Mouse (Mus musculus): Measurements from ENCODE around the gene Fsd2.

Gene Fsd2

DNA sequence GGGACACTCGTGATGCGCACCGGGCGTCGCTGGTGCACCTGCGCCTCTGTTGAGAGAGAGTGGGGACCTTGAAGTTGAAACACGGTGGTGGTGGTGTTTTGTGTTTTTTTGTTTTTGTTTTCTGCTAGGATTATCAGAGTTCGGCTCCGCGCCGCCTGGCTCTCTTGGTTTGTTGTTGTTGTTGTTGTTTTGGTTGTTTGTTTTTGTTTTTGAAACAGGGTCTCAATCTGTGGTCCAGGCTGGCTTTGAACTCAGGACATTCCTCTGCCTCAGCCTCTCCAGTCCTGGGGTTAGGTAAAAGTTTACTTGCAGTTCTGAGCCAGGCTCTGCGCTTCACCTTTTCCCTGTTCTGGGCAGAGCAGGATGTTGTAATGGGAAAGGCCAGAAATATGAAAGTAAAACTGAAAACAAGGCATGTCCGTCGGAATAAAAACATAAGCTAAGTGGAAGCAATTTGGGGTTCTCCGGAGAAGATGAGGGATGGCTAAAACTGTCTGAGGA lies 5.2 kb upstream of the Fsd2 start:
- peak; percentile 64 for DNase-seq (ENCODE audit: low read depth, low spot score)

DNA sequence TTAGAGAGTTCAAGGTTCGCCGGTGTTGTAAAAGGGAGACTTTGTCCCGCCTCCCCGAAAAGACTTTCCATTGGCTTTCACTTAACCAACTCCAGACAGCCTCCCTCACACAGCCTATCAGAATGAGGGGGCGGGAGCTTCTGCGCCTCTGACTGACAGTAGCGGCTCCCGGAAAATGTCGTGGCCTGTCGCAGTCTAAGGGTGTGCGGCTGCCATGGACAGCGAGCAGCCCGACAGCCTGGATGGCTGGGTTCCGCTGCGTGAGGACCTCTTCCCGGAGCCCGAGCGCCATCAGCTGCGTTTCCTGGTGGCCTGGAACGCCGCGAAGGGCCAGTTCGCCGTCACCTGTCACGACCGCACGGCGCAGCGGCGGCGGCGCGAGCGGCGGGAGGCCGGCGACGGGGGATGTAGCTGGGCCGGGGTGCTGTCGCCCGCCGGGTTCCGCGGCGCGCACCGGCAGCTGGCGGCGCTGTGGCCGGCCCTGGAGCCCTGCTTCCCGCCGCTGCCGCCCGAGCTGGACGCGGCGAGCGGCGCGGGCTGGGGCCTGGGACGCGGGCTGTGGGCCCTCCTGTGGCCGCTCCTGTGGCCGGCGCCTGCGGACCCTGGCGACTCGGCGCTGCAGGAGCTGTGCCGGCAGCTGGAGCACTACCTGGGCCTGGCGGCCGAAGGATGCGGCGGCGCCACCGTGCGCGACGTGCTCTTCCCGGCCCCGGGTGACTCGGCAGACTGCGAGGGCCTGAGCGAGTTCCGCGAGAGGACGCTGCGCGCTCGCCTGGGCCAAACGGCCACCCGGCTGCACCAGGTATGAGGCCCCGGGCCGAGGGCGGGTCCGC lies 4.6 kb upstream of the Fsd2 start, which contains the start of gene Whamm:
Gene Whamm, plus strand, starts transcription at position 159 of the 833 bp plus-strand sequence.
- peak; percentile 98 for DNase-seq (ENCODE audit: low read depth, low spot score)

DNA sequence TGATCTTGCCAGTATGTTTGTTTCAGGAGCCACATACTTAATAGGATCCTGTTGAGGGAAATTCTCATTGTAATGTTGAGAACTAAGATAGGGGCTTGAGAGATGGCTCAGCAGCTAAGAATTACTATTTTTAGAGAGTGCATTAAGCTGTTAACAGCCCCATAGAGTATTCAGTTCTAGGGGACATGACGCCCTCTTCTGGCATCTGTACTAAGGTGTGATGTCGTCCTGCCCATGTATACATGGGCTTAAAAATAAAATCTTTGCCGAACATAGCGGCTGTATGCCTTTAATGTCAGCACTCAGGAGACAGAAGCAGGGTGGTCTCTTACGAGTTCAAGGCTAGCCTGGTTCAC lies 4.0 kb upstream of the Fsd2 start:
- no peak for DNase-seq (ENCODE audit: low read depth, low spot score)

DNA sequence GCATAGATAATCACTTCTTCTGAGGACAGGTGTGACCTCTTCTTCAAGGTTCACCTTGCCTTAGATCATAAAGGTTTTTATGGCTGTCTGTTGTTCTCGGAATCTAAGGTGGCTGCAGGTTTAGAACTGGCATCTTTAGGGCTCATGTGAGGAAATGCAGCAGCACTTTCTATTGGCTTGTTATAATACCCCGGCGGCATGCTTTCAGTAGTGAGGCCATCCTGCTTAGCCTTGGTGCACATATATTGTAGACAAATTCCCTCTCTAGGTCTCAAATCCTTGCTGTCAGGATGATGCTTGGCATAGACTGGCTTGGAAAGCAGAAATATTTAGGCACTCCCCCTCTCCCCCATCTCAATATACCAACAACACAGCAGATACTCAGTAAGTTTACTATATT lies 3.5 kb upstream of the Fsd2 start:
- DNase-seq (ENCODE audit: low read depth, low spot score): no peak

DNA sequence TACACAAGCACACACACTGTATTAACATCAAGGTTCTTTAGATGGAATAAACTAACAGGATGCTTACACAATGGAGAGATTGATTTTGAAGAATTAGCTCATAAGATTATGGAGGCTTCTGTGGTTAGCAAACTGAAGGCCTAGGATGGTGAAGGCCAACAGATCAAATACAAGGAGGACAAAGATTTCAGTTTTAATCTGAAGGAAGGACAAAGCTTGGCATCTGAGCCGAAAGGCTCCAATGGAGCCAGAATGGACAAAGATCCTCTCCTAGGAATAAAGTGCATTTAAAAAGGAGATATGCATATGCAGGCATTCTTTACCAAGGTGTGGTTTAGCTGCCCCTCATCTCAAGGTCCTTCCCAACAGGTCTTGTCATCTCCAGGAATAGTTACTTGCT lies 3.1 kb upstream of the Fsd2 start:
- DNase-seq (ENCODE audit: low read depth, low spot score): peak; percentile 53

DNA sequence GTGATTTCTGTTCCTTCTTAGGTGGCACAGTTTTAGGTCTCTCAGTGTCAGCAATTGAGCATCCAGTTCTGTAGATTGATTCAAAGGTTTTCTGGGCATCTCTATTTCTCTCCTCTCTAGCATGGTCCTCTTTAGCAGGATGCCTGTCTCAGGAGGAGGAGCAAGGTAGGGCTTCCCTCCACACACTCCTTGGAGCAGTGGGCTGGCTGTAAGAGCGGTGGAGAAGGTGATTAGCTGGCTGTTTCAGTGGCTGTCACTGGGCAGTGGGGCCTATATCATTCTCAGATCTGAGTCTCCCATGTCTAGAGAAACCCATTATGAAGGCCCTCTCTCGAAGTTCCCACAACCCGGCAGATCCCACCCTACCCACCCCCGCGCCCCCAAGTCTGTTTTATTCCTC lies 652 bp upstream of the Fsd2 start:
- DNase-seq (ENCODE audit: low read depth, low spot score): no peak

DNA sequence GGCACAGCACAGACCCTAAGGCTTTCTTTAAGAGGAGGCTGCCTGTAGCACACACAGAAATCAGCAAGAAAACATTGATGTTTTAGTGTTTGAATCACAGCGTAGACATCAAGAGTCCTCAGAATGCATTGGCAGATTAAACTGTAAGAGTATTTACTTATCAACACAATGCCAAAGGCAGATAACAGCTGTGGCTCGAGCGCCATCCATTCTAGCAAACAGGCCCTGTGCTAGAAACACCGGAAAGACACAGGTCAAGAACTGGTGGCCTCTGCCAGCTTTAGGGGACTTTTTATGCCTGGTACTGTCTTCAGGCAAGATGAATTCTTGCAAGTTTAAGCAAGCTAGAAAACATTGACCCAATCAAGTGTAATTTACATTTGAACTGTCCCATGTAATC lies 412 bp downstream of the Fsd2 start:
- DNase-seq (ENCODE audit: low read depth, low spot score): no peak

DNA sequence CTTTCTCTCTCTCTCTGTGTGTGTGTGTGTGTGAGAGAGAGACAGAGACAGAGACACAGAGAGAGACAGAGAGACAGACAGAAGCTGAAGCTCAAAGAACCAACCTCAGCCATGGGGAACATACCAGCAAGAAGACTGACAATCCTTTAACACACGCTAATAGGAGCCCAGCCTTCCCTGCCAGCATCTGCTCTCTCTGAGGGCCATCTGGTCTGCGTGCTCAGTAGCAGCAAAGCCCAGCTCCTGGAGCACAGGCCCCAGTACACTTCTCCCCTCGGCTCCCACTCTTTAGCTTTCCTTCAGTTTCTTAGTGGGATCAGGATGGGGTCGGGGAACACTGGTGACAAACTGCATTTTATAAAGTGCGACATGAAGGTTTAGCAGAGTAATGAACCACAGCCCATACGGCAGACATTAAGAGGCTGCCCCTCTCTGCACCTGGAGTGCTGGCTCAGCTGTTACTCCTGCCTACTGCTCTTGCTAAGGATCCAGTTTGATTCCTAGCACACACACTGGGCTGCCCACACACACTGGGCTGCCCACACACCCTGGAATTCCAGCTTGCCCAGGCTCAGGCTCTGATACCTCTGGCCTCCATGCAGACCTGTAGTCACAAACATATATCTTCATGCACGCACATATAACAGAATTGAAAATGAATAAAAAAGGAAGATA lies 1.2 kb downstream of the Fsd2 start:
- DNase-seq (ENCODE audit: low read depth, low spot score): no peak

DNA sequence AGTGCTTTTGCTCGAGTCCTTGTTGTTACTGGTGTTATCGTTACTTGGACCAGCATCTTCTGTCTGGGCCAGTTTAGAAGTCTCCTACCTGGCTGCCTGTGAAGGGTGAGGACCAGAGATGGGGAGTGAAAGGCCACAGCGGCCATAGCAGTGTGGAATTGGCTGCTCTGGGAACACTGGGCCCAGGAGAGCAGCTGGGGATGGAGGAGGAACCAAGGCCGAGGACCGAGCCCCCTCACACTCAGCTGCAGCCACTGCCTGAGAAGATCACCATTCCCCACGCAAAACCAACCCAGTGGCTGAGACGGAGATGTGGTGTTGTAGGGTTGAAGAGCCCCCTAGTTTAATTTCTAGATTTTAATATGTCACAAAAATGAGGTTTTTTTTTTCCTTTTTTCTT lies 2.0 kb downstream of the Fsd2 start:
- DNase-seq (ENCODE audit: low read depth, low spot score): no peak

DNA sequence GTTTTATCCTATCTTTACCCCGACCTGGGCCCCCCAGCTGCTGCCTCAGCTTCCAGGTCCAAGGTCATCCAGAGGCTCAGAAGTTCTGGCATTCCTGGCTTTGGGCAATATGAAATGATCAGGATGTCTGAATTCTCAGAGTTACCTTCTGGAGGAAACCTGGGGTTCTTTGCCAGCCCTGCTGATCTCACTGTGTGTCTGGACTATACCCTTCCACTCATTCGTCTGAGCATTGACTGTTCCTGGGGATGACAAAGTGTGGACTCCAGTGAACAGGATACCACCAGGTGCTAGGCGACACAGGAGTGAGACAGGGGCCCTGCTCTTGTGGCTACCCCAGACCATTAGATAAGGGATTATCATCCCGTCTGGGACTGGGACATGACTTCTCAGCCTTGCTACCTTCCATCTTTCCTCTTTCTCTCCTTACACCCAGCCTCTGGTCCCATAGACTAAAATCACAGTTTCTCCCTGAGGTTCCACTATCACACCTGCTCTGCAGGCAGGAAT lies 3.2 kb downstream of the Fsd2 start:
- no peak for DNase-seq (ENCODE audit: low read depth, low spot score)

DNA sequence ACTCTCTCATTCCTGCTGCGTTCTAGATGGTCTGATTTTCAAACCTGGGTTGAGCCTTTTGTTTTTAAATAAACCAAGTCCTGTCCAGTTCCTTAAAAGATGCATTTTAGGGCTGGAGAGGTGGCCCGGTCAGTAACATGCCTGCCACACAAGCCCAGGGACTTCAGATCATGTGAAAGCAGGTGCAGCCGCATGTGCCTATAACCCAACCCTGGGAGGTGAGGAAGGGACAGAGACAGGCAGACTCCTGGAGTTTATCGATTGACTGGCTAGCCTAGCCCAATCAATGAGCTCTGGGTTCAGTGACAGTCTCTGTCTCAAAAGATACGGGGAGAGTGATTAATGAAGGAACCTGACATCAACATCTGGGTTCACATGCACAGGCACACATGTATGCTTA lies 5.5 kb downstream of the Fsd2 start:
- DNase-seq (ENCODE audit: low read depth, low spot score): no peak

DNA sequence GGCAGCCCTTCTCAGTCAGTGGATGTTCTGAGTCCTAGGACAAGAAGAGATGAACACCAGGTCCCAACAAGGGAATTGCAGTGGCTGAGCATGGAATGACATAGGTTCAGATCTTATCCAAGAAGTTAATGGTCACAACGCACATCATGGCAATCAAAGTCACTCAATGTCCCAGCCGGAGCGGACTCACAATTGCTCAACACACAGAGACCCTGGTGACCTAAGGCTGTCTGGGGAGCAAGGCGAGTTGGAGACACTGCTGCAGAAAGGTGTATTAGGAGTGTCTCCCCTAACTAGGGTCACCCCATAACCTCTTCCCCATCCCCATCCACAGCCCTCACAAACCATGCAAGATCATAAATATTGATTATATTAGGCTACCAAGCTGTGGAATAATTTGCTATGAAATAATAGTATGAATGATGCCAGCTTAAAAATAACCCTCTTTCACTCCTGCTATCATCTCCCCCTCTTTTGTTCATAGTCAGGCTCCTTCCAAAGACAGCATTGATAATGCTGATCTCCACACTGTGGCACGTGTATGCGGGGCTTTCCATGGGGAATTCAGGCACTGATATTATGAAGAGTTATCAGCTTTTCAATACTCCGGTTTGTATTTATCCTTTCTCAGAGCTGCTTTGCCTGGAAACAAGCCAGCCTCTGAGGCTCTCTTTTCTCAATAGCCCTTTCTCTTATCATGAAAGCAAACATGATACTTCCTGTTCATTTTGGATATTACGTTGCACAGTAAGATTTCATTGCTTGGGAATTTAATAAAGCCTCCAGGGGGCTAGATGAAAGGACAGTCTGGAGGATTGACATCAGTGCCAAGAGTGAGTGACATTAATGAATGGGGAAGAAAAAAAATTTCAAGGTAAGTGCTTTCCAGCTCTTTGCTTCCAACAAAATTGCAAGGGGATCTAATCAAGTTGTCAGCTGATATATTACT lies 6.4 kb downstream of the Fsd2 start:
- no peak for DNase-seq (ENCODE audit: low read depth, low spot score)

DNA sequence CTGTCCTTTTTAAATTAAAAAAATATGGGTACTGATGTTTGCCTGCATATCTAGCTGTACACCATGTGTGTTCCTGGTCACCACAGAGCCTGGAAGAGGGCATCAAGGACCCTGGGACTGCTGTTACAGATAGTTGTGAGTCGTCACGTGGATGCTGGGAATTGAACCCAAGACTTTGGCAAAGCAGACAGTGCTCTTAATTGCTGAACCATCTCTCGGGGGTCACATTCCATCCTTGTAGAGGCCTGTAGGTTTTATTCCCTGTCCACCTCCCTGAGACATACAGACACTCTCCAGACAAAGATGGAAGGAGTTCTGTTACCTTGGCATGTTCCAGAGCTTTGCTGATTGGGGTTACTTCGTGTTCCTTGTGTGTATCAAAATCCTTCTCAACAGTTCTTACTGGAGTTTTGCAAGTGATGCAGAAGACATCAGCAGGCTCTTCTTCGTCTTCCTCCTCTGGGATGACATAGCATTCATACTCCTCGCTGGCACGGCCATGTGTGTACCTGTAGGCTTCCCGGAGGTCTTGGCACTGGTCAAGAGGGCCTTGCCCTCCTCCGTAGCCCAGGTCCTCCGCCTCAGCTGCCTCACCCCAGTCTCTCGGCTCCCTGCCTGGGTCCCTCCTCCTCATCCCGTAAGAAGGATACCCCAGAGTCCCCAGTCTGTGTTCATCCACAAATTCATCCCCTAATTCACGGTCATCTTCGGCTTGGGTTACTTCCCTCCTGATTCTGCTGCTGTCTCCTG lies 7.3 kb downstream of the Fsd2 start:
- DNase-seq (ENCODE audit: low read depth, low spot score): no peak

DNA sequence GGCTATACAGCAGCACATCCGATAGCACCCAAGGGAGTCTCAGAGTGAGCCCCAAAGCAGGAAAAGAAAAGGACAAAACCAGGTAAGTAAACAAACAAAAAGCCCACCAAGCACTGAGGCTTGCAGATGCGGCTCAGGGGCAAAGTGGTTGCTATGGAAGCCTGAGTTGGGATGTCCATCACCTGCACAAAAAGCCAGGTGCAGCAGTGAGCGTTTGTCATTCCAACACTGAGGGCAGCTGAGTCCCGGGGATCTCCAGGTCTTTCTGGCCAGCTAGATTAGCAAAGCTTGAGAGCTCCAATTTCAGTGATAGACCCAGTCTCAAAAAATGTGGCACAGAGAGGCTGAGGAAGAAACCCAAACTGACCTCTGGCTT lies 8.8 kb downstream of the Fsd2 start:
- DNase-seq (ENCODE audit: low read depth, low spot score): no peak

DNA sequence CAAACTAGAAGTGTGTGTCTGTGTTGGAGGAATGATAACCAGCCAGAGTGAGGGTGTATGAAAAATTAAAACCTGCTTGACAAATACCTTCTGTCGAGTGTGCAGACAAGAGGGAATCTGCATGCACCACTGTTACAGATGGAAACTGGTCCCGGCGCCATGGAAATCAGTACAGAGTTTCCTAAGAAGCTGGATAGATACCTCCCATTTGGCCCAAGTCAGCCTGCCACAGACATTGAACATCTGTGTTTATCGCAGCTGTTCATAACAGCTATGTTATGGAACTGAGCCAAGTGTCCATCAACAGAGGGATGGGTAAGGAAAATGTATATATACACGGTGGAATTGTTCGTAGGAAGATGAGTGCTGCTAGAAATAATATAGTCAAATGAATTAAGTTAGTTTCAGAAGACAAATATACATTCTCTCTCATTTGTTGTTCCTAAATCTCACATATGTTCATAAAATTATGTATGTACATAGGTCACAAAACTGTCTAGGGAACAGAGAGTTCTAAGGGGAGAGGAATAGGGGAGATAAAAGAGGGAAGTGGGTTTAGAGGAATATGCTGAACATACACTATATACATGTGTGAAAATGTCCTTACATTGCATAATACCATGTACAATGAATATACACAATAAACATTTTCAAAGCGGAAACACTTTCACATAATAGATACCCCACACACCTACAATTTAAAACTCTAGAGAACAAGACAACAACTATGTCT lies 9.3 kb downstream of the Fsd2 start:
- DNase-seq (ENCODE audit: low read depth, low spot score): no peak

DNA sequence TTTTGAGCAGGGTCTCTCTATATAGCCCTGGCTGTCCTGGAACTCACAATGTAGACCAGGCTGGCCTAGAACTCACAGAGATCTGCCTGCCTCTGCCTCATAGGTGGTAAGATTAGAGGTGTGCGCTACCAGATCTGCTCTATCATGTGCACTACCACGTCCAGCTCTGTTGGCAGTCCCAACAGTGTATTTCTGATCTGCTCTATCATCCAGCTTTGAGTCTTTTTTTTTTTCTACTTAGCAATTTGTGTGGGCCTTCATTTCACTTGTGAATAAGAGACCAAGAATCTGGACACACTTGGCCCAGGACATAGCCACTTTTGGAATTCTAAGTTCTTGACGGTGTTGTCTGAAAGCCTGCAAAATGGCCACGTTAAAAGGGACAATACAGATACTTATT lies 9.9 kb downstream of the Fsd2 start:
- no peak for DNase-seq (ENCODE audit: low read depth, low spot score)

DNA sequence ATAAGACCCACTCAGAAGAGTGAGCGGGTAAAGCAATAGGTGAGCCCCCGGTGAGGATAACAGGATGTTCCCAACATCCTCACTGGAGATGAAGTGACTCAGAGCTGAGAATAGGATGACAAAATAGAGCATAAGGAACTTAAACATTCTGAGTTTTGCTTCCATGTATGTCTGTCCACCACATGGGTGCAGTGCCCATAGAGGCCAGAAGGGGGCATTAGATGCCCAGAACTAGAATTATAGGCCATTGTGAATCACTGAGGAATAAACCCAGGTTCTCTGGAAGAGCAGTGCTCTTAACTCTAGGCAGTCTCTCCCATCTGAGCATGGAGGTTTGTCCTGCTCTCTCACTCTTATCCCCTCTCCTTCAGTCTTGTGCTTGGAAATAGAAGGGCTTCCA lies 12.4 kb downstream of the Fsd2 start:
- DNase-seq (ENCODE audit: low read depth, low spot score): peak; percentile 70

DNA sequence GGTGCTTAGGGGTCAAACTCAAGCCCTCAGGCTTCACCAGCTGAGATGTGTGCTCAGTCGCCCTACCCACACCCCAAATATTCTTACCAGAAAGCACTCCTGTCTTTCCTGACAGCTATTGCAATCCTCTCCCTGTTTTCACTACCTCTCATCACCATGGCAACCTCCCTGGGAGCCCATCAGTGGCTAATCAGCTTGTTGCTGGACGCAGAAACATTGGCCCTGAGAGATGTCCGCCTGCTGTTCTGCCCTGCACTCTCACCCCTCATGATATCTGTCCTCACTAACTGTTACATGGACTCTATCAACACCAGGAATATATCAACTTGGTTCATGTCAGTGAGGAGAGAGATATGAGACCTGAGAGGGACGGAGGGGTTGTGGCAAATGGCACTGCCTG lies 13.2 kb downstream of the Fsd2 start:
- no peak for DNase-seq (ENCODE audit: low read depth, low spot score)

DNA sequence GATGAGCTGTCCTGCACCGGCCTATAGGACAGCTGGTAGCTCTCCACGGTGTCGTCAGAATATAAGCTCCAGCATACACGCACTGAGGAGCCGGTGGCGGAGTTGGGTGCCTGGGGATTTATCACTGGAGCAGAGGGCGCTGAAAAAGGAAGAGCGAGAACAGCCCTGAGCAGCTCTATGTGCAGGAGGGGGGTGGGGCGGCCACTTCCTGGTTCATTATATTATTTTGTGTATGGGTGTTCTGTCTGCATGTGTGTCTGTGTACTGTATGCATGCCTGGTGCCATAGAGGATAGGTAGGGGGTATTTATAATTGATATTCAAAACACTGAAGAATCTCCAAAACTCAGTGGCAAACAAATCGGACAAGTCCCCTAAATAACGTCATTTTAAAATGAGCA lies 17.9 kb downstream of the Fsd2 start:
- DNase-seq (ENCODE audit: low read depth, low spot score): no peak

DNA sequence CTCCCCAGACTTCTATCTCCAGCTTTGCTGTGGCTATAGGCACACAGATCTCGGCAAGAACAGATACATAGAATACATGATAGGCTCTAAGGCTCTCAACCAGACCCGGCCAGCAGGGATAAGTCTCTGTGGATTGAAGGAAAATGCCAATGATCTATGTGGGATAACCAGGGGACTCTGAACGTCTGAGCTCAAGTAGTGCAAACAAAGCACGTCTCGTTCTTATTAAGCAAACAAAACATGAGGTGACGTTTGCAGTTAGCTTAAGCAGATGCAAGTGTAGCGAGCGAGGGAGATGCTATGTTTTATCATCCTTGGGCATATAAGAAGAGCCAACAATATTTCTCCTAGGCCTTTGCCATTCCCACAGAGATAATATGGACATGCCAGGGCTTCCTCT lies 23.8 kb downstream of the Fsd2 start:
- no peak for DNase-seq (ENCODE audit: low read depth, low spot score)

All from R1 (cell line).